Mouse (Mus musculus): ENCODE measurements around the gene Speer4c. TPM values are rescaled to one million over a fixed set of nuclear protein-coding genes. Genes with fewer than 3 reads are reported as not detected.
"Not testable (repeated sequence)": the region's sequence is repeated elsewhere in the genome, so short reads cannot be mapped to it uniquely, and the experiment has no call there.

Gene Speer4c
- polyA plus RNA-seq (2012; rRNA removed), result not detected in 2 replicates

- not testable (repeated sequence) for H3K27me3 ChIP-seq (ENCODE audit: control insufficient read depth, insufficient read depth, low read length); H3K4me3 ChIP-seq (ENCODE audit: low read depth, low read length)
Observed at GRCm38 (mm10) chr5:15714171-15714570, at the start of gene Speer4c. Gene Speer4c (minus strand): TSS chr5:15714271.

GRCm38 (mm10) chr5:15747478-15748255 is 33.6 kb upstream of the Speer4c start:
- Histone ChIP-seq H3K4me1 (ENCODE audit: control insufficient read depth, insufficient read depth, insufficient read length, low read length) (no peaks in the 10 kb centered on the region), H3K27ac (ENCODE audit: insufficient read depth, low read depth, low read length) (no peak overlapping the region), H3K4me3 (ENCODE audit: low read depth, low read length) (no peak overlapping the region), H3K27me3 (ENCODE audit: control insufficient read depth, insufficient read depth, low read length) (no peaks in the 10 kb centered on the region), H3K36me3 (ENCODE audit: control insufficient read depth, insufficient read depth, low read length) (no peaks in the 10 kb centered on the region)
- WGBS, result 75% methylated on average over 4 of the region's 4 CpGs
- TF ChIP-seq CTCF (IDR thresholded peaks at IDR 0.05; ENCODE audit: extremely low read depth, insufficient read length, insufficient replicate concordance, low read depth, low read length), result no peak
- TF ChIP-seq POLR2A (IDR thresholded peaks at IDR 0.05; ENCODE audit: low read depth, low read length), result no peak

More at GRCm38 (mm10) chr5:15714171-15714570, at the start of gene Speer4c:
- H3K27ac ChIP-seq (ENCODE audit: insufficient read depth, low read depth, low read length); H3K36me3 ChIP-seq (ENCODE audit: control insufficient read depth, insufficient read depth, low read length); H3K4me1 ChIP-seq (ENCODE audit: control insufficient read depth, insufficient read depth, insufficient read length, low read length): not testable (repeated sequence)

GRCm38 (mm10) chr5:15734097-15734867 is 20.2 kb upstream of the Speer4c start:
- no peak for TF ChIP-seq POLR2A (IDR thresholded peaks at IDR 0.05; ENCODE audit: low read depth, low read length)
- TF ChIP-seq CTCF (IDR thresholded peaks at IDR 0.05; ENCODE audit: extremely low read depth, insufficient read length, insufficient replicate concordance, low read depth, low read length), result no peak
- Histone ChIP-seq H3K4me3 (ENCODE audit: low read depth, low read length) (no peak overlapping the region), H3K36me3 (ENCODE audit: control insufficient read depth, insufficient read depth, low read length) (no peaks in the 10 kb centered on the region), H3K27ac (ENCODE audit: insufficient read depth, low read depth, low read length) (no peak overlapping the region), H3K4me1 (ENCODE audit: control insufficient read depth, insufficient read depth, insufficient read length, low read length) (peaks cover 2% of the 10 kb centered on the region; the same call in 1 of the 2 replicates), H3K27me3 (ENCODE audit: control insufficient read depth, insufficient read depth, low read length) (no peaks in the 10 kb centered on the region)
- WGBS, result 13% methylated on average over 3 of the region's 3 CpGs

- not testable (repeated sequence) for H3K27ac ChIP-seq (ENCODE audit: insufficient read depth, low read depth, low read length); H3K27me3 ChIP-seq (ENCODE audit: control insufficient read depth, insufficient read depth, low read length); H3K4me3 ChIP-seq (ENCODE audit: low read depth, low read length); H3K36me3 ChIP-seq (ENCODE audit: control insufficient read depth, insufficient read depth, low read length); H3K4me1 ChIP-seq (ENCODE audit: control insufficient read depth, insufficient read depth, insufficient read length, low read length)
- 23% methylated on average over 5 of the region's 5 CpGs for WGBS
Observed at GRCm38 (mm10) chr5:15702891-15703290, 11.2 kb downstream of the Speer4c start.

GRCm38 (mm10) chr5:15697719-15698118 is 16.4 kb downstream of the Speer4c start:
- 29% methylated on average over 2 of the region's 2 CpGs for WGBS
- H3K4me1 ChIP-seq (ENCODE audit: control insufficient read depth, insufficient read depth, insufficient read length, low read length); H3K4me3 ChIP-seq (ENCODE audit: low read depth, low read length); H3K27ac ChIP-seq (ENCODE audit: insufficient read depth, low read depth, low read length); H3K36me3 ChIP-seq (ENCODE audit: control insufficient read depth, insufficient read depth, low read length); H3K27me3 ChIP-seq (ENCODE audit: control insufficient read depth, insufficient read depth, low read length): not testable (repeated sequence)

GRCm38 (mm10) chr5:15691849-15692248 is 22.2 kb downstream of the Speer4c start:
- not testable (repeated sequence) for H3K4me1 ChIP-seq (ENCODE audit: control insufficient read depth, insufficient read depth, insufficient read length, low read length); H3K4me3 ChIP-seq (ENCODE audit: low read depth, low read length); H3K27me3 ChIP-seq (ENCODE audit: control insufficient read depth, insufficient read depth, low read length); H3K36me3 ChIP-seq (ENCODE audit: control insufficient read depth, insufficient read depth, low read length); H3K27ac ChIP-seq (ENCODE audit: insufficient read depth, low read depth, low read length)
- 61% methylated on average over 4 of the region's 4 CpGs for WGBS

- H3K36me3 ChIP-seq (ENCODE audit: control insufficient read depth, insufficient read depth, low read length); H3K4me3 ChIP-seq (ENCODE audit: low read depth, low read length); H3K27me3 ChIP-seq (ENCODE audit: control insufficient read depth, insufficient read depth, low read length); H3K4me1 ChIP-seq (ENCODE audit: control insufficient read depth, insufficient read depth, insufficient read length, low read length); H3K27ac ChIP-seq (ENCODE audit: insufficient read depth, low read depth, low read length): not testable (repeated sequence)
- 71% methylated on average over 4 of the region's 4 CpGs for WGBS
Observed at GRCm38 (mm10) chr5:15690822-15691221, 23.2 kb downstream of the Speer4c start.

- not testable (repeated sequence) for H3K4me3 ChIP-seq (ENCODE audit: low read depth, low read length); H3K4me1 ChIP-seq (ENCODE audit: control insufficient read depth, insufficient read depth, insufficient read length, low read length)
- WGBS, result 62% methylated on average over 6 of the region's 6 CpGs
Observed at GRCm38 (mm10) chr5:15689659-15690213, 24.3 kb downstream of the Speer4c start.

GRCm38 (mm10) chr5:15688874-15689658 is 25.0 kb downstream of the Speer4c start:
- not testable (repeated sequence) for H3K4me3 ChIP-seq (ENCODE audit: low read depth, low read length); H3K36me3 ChIP-seq (ENCODE audit: control insufficient read depth, insufficient read depth, low read length); H3K27me3 ChIP-seq (ENCODE audit: control insufficient read depth, insufficient read depth, low read length); H3K4me1 ChIP-seq (ENCODE audit: control insufficient read depth, insufficient read depth, insufficient read length, low read length); H3K27ac ChIP-seq (ENCODE audit: insufficient read depth, low read depth, low read length)
- 58% methylated on average over 4 of the region's 4 CpGs for WGBS

More at GRCm38 (mm10) chr5:15689659-15690213, 24.3 kb downstream of the Speer4c start:
- not testable (repeated sequence) for H3K27ac ChIP-seq (ENCODE audit: insufficient read depth, low read depth, low read length); H3K27me3 ChIP-seq (ENCODE audit: control insufficient read depth, insufficient read depth, low read length); H3K36me3 ChIP-seq (ENCODE audit: control insufficient read depth, insufficient read depth, low read length)

- H3K4me3 ChIP-seq (ENCODE audit: low read depth, low read length); H3K36me3 ChIP-seq (ENCODE audit: control insufficient read depth, insufficient read depth, low read length); H3K4me1 ChIP-seq (ENCODE audit: control insufficient read depth, insufficient read depth, insufficient read length, low read length); H3K27ac ChIP-seq (ENCODE audit: insufficient read depth, low read depth, low read length); H3K27me3 ChIP-seq (ENCODE audit: control insufficient read depth, insufficient read depth, low read length): not testable (repeated sequence)
- WGBS, result 76% methylated on average over 8 of the region's 10 CpGs
Observed at GRCm38 (mm10) chr5:15681301-15682035, 32.6 kb downstream of the Speer4c start.
